ENCODE assay signal across 15 mouse cellular contexts in the genomic region with DNA sequence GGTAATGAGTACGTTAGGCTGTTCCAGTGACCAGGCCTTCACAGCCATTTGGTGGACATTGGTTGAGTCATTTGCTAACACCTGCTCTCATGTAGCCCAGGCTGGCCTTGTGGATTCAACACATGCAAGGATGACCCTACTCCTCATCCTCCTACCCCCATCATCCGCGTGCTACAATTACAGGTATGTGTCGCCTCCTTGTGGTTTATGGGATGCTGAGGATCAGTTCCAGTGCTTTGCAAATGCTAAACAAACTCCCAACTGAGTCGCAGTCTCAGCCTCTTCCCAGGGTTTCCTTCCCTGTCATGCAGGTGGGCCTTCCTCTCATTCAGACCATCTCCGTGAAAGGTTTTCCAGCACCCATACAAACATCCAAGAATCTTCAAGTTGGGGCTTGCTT.
"Had no signal": no experiment of that assay in that cellular context is flagged by ENCODE, and none has a peak within 500 bp of the region (broad histone marks: within the 10 kb centered on the region; RNA-seq: fewer than 3 reads in every experiment).

No protein-coding gene starts in this region.

- H3K27ac ChIP-seq: kidney, postnatal 0 days; limb, embryonic 12.5 days; limb, embryonic 15.5 days; liver, embryonic 14.5 days; macrophage; midbrain, embryonic 13.5 days had no signal

- H3K9me3 ChIP-seq: limb, embryonic 12.5 days; limb, embryonic 15.5 days; midbrain, embryonic 13.5 days had no signal

- DNase-seq: kidney, adult 18-20 months; kidney, adult 9 months; kidney, postnatal 25 days; left cerebral cortex, postnatal 4 days; liver, postnatal 0 days; lung, embryonic 14.5 days; thymus, postnatal 25 days had no signal

- H3K27me3 ChIP-seq: midbrain, embryonic 13.5 days had no signal

- H3K9ac ChIP-seq: limb, embryonic 12.5 days; limb, embryonic 15.5 days; liver, embryonic 14.5 days; liver, postnatal 0 days; lung, embryonic 14.5 days; midbrain, embryonic 13.5 days had no signal

- ATAC-seq: liver, postnatal 0 days; lung, postnatal 0 days had no signal

- H3K4me1 ChIP-seq: limb, embryonic 12.5 days; limb, embryonic 15.5 days had no signal

- H3K36me3 ChIP-seq: limb, embryonic 12.5 days; limb, embryonic 15.5 days; midbrain, embryonic 13.5 days had no signal

- H3K4me3 ChIP-seq: limb, embryonic 12.5 days; limb, embryonic 15.5 days; midbrain, embryonic 13.5 days had no signal

- H3K4me2 ChIP-seq: limb, embryonic 12.5 days; limb, embryonic 15.5 days; liver, embryonic 11.5 days; lung, embryonic 14.5 days; midbrain, embryonic 13.5 days had no signal
